Mouse (Mus musculus) forebrain, embryonic 10.5 days (tissue): ENCODE data around the gene Poldip2. TPM values are rescaled to one million over a fixed set of nuclear protein-coding genes. Genes with fewer than 3 reads are reported as not detected.

Source experiments
- DNase-seq: peaks from one replicate; pipeline ENCODE4 v3.0.0-alpha.2; 2017; ENCODE audit warnings: low spot score; ENCODE audit errors: extremely low spot score
- H3K27ac ChIP-seq: fragments of 300-500 bp; sonication (generic); 2 replicates; pipeline ENCODE4 v1.5.1; 2016; ENCODE audit warnings: mild to moderate bottlenecking
- H3K27me3 ChIP-seq: fragments of 300-500 bp; sonication (generic); 2 replicates; pipeline ENCODE4 v1.6.1; 2016; ENCODE audit warnings: mild to moderate bottlenecking; ENCODE audit not compliant: poor library complexity, severe bottlenecking
- H3K36me3 ChIP-seq: fragments of 300-500 bp; sonication (generic); replicated peaks from 2 replicates; pipeline ENCODE4 v1.6.1; 2016; ENCODE audit warnings: mild to moderate bottlenecking, moderate library complexity
- H3K4me1 ChIP-seq: fragments of 300-500 bp; sonication (generic); 2 replicates; pipeline ENCODE4 v1.6.1; 2016
- H3K4me3 ChIP-seq: fragments of 300-500 bp; sonication (generic); 2 replicates; pipeline ENCODE4 v1.5.1; 2016; ENCODE audit warnings: mild to moderate bottlenecking, moderate library complexity
- H3K9me3 ChIP-seq: fragments of 300-500 bp; sonication (generic); 2 replicates; pipeline ENCODE4 v1.6.1; 2016; ENCODE audit warnings: mild to moderate bottlenecking, moderate library complexity
- WGBS: fragments of 180-500 bp; shearing (Covaris S2); methylation state at CpG from one replicate; pipeline ENCODE4 v1.1.7; 2016; 5-methylcytosine and 5-hydroxymethylcytosine counted together
- polyA plus RNA-seq: library from polyadenylated mRNA; unstranded; fragments of >200 nt; fragmentation: Nextera tagmentation; extraction: Ambion mirVana; gene quantifications from 2 replicates; pipeline ENCODE4 v1.2.1, GENCODE M21; 2016

The Poldip2 gene
- polyA plus RNA-seq, 1 experiment from 2014 or later, result 144 TPM

DNA sequence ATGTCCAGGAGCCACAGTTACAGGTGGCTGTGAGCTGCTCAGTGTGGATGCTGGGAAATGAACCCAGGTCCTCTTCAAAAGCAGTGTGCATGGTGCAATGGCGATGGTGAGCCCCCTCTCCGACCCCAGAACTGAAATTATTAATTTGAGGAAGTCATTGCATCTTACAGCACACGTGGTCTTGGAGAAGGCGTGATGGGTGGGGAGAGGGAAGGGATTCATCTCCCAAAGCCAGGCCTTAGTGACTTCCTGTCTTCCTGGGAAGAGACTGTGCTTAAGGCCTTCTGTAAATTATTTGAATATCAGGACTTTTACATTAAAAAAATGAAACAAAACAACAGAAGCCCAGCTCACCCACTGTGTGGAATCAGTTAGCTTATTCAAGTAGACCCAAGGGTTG, 44.1 kb downstream of the Poldip2 start:
- Histone ChIP-seq H3K27me3 (no peaks in the 10 kb centered on the region), H3K4me3 (no peak overlapping the region), H3K27ac (no peak overlapping the region), H3K36me3 (no peaks in the 10 kb centered on the region), H3K4me1 (peaks cover 18% of the 10 kb centered on the region), H3K9me3 (peaks cover 5% of the 10 kb centered on the region; the same call in 1 of the 2 replicates)
- WGBS, result 80% methylated on average over 4 of the region's 4 CpGs
- no peak for DNase-seq

GRCm38 (mm10) chr11:78557241-78557640, 45.2 kb downstream of the Poldip2 start:
- Histone ChIP-seq H3K27ac (peak overlapping the region; percentile 54), H3K4me3 (no peak overlapping the region), H3K27me3 (no peaks in the 10 kb centered on the region), H3K9me3 (peaks cover 5% of the 10 kb centered on the region; the same call in 1 of the 2 replicates), H3K4me1 (peaks cover 15% of the 10 kb centered on the region), H3K36me3 (no peaks in the 10 kb centered on the region)
- DNase-seq, result no peak
- WGBS, result 59% methylated on average over 8 of the region's 8 CpGs

DNA sequence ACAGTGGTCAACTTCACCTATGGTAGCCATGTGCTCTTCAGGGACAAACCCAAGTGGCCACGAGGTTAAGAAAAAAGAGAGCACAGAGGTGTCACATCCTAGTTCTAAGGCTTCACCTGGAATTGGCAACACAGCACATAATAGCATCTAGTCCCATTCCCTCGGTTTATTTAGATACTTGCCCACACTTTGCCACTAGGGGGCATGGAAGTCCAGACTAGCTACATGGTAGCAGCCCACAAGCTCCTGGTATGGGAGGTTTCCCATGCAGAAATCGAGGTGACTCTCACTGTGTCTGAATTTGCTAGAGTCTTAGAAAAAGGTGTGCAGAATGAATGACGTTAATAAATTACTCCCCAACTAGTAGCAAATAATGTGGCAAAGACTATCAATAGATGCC, 48.5 kb downstream of the Poldip2 start:
- no peaks in the 10 kb centered on the region for H3K9me3 ChIP-seq
- 31% methylated on average over 4 of the region's 4 CpGs for WGBS

GRCm38 (mm10) chr11:78566775-78567174, 54.8 kb downstream of the Poldip2 start:
- no peaks in the 10 kb centered on the region for H3K9me3 ChIP-seq
- no peaks in the 10 kb centered on the region for H3K4me1 ChIP-seq
- DNase-seq, result no peak
- peaks cover 51% of the 10 kb centered on the region for H3K36me3 ChIP-seq
- H3K27ac ChIP-seq, result no peak overlapping the region
- no peak overlapping the region for H3K4me3 ChIP-seq
- WGBS, result 84% methylated on average over 6 of the region's 6 CpGs
- H3K27me3 ChIP-seq, result no peaks in the 10 kb centered on the region

More for the DNA sequence above, 48.5 kb downstream of the Poldip2 start:
- peaks cover 15% of the 10 kb centered on the region for H3K4me1 ChIP-seq
- peaks cover 2% of the 10 kb centered on the region for H3K36me3 ChIP-seq
- no peak overlapping the region for H3K27ac ChIP-seq
- no peak overlapping the region for H3K4me3 ChIP-seq
- DNase-seq, result peak; percentile 38
- H3K27me3 ChIP-seq, result no peaks in the 10 kb centered on the region

GRCm38 (mm10) chr11:78567614-78568013, 55.6 kb downstream of the Poldip2 start:
- H3K4me1 ChIP-seq, result no peaks in the 10 kb centered on the region
- DNase-seq, result no peak
- 98% methylated on average over 6 of the region's 6 CpGs for WGBS
- no peak overlapping the region for H3K4me3 ChIP-seq
- no peaks in the 10 kb centered on the region for H3K27me3 ChIP-seq
- no peak overlapping the region for H3K27ac ChIP-seq
- no peaks in the 10 kb centered on the region for H3K9me3 ChIP-seq
- peaks cover 59% of the 10 kb centered on the region for H3K36me3 ChIP-seq

GRCm38 (mm10) chr11:78568827-78569226, 56.8 kb downstream of the Poldip2 start:
- peaks cover 70% of the 10 kb centered on the region for H3K36me3 ChIP-seq
- no peak for DNase-seq
- WGBS, result 91% methylated on average over 10 of the region's 10 CpGs

DNA sequence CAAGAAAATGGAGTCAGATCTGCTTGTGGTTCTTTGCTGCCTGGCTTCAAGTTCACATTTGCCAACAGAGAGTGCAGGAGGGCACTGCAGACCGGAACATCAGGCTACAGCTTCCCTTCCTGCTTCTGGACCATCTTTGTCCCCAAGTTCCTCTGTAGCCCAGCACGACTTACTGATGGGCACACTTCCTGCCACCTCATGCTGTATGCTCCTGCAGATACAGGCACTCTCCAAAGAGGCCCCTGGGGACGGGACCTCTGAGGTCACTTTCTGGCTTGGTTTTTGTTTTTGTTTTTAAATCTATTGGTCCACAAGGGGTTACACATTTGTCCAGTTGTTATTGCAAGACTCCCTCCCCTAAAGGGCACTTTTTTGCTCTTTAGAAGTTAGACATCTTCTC, 57.8 kb downstream of the Poldip2 start:
- Histone ChIP-seq H3K27me3 (no peaks in the 10 kb centered on the region), H3K36me3 (peaks cover 77% of the 10 kb centered on the region), H3K4me1 (no peaks in the 10 kb centered on the region), H3K27ac (no peak overlapping the region), H3K4me3 (no peak overlapping the region), H3K9me3 (no peaks in the 10 kb centered on the region)
- no peak for DNase-seq
- 70% methylated on average over 3 of the region's 3 CpGs for WGBS

More at GRCm38 (mm10) chr11:78568827-78569226, 56.8 kb downstream of the Poldip2 start:
- Histone ChIP-seq H3K9me3 (no peaks in the 10 kb centered on the region), H3K4me3 (no peak overlapping the region), H3K27ac (0 out of 2 replicates have a peak overlapping the region, but pooled peaks have one; percentile 35), H3K27me3 (no peaks in the 10 kb centered on the region), H3K4me1 (no peaks in the 10 kb centered on the region)

- Histone ChIP-seq H3K27ac (no peak overlapping the region), H3K27me3 (no peaks in the 10 kb centered on the region), H3K4me1 (no peaks in the 10 kb centered on the region), H3K9me3 (no peaks in the 10 kb centered on the region), H3K4me3 (no peak overlapping the region), H3K36me3 (peaks cover 81% of the 10 kb centered on the region)
- WGBS, result 95% methylated on average over 8 of the region's 8 CpGs
- no peak for DNase-seq
Measured at GRCm38 (mm10) chr11:78571441-78571840, 59.4 kb downstream of the Poldip2 start.

DNA sequence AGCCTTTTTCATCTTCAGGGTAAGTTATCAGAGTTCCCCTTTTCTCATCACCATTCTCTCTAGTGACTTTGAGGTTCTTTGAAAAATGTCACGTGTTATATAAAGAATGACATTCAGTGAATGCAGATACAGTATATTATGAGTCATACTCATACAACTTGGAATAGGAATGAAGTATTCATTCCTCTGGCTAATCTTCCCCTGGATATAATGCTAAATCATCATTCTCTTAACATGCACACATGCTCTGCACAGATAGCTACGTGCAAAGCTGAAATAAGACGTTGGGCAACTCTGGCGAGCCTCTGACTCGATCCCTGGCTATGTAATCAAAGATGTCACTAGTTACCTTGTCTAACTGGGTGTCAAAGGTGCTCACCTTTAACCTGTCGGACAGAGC, 59.9 kb downstream of the Poldip2 start:
- Histone ChIP-seq H3K9me3 (no peaks in the 10 kb centered on the region), H3K4me1 (no peaks in the 10 kb centered on the region), H3K4me3 (no peak overlapping the region), H3K36me3 (peaks cover 81% of the 10 kb centered on the region), H3K27me3 (no peaks in the 10 kb centered on the region), H3K27ac (no peak overlapping the region)
- DNase-seq, result no peak
- WGBS, result 91% methylated on average over 6 of the region's 6 CpGs

Other genes with a start within 250 kb of the Poldip2 start
- 0.26 and 0.52 TPM in 2 replicates for gene BC030499, start 221.4 kb upstream of the Poldip2 start, polyA plus RNA-seq
- 74.9 and 76.6 TPM in 2 replicates for gene Spag5, start 210.7 kb upstream of the Poldip2 start, polyA plus RNA-seq
- gene Aldoc, start 189.2 kb upstream of the Poldip2 start, polyA plus RNA-seq, result 2.7 and 3.3 TPM in 2 replicates
- 76.3 and 77.5 TPM in 2 replicates for gene Pigs, start 183.8 kb upstream of the Poldip2 start, polyA plus RNA-seq
- 60.2 and 62.8 TPM in 2 replicates for gene Unc119, start 168.7 kb upstream of the Poldip2 start, polyA plus RNA-seq
- gene Foxn1, start 125.6 kb upstream of the Poldip2 start, polyA plus RNA-seq, result not detected in 2 replicates
- gene Slc13a2, start 90.0 kb upstream of the Poldip2 start, polyA plus RNA-seq, result not detected in 2 replicates
- gene Slc46a1, start 46.5 kb upstream of the Poldip2 start, polyA plus RNA-seq, result 20.9 and 21.1 TPM in 2 replicates
- gene Sarm1, start 14.4 kb upstream of the Poldip2 start, polyA plus RNA-seq, result 9.4 and 9.8 TPM in 2 replicates
- 23.7 and 25.0 TPM in 2 replicates for gene Vtn, start 13.1 kb upstream of the Poldip2 start, polyA plus RNA-seq
- not detected in 2 replicates for gene Sebox, start 8.7 kb upstream of the Poldip2 start, polyA plus RNA-seq
- gene Tmem199, start within 50 bp of the Poldip2 start, polyA plus RNA-seq, result 76.7 and 78.5 TPM in 2 replicates
- gene Tnfaip1, start 24.1 kb downstream of the Poldip2 start, polyA plus RNA-seq, result 96.4 and 97.2 TPM in 2 replicates
- 75.9 and 78.8 TPM in 2 replicates for gene Ift20, start 24.2 kb downstream of the Poldip2 start, polyA plus RNA-seq
- gene Tmem97, start 38.6 kb downstream of the Poldip2 start, polyA plus RNA-seq, result 106 and 111 TPM in 2 replicates
- gene Nlk, start 185.2 kb downstream of the Poldip2 start, polyA plus RNA-seq, result 14.1 and 20.4 TPM in 2 replicates
- gene Ccnq, start 239.5 kb downstream of the Poldip2 start, polyA plus RNA-seq, result 40.1 and 40.8 TPM in 2 replicates